Comparison of ENCODE assay signal across 24 mouse cellular contexts in genomic region chr8:74973121-74973869, GRCm38 (mm10). TPM values are rescaled to one million over a fixed set of nuclear protein-coding genes. Genes with fewer than 3 reads are reported as not detected.
DNase-seq lines count a peak whose midpoint lies in the region; ATAC-seq lines count a peak whose summit lies in the region.
"Had no signal": no experiment of that assay in that cellular context is flagged by ENCODE, and none has a peak within 500 bp of the region (broad histone marks: within the 10 kb centered on the region; RNA-seq: fewer than 3 reads in every experiment).

No protein-coding gene starts in this region.

- no peaks in the 10 kb centered on the region for H3K36me3 ChIP-seq in hindbrain, embryonic 11.5 days (ENCODE audit: control insufficient read depth, insufficient read depth, low read length)
- no peaks in the 10 kb centered on the region for H3K36me3 ChIP-seq in hindbrain, embryonic 10.5 days
- no peaks in the 10 kb centered on the region for H3K36me3 ChIP-seq in hindbrain, embryonic 12.5 days
- H3K36me3 ChIP-seq in midbrain, embryonic 13.5 days, result no peaks in the 10 kb centered on the region
- no peaks in the 10 kb centered on the region for H3K36me3 ChIP-seq in neural tube, embryonic 14.5 days (ENCODE audit: control insufficient read depth, insufficient read depth, low read length)
- H3K36me3 ChIP-seq: embryonic facial prominence, embryonic 12.5 days; G1E; limb, embryonic 13.5 days; lung, embryonic 15.5 days; stomach, embryonic 15.5 days had no signal

- no peak for DNase-seq in hindbrain, embryonic 11.5 days (ENCODE audit: low spot score)
- no peak for DNase-seq in hindbrain, embryonic 10.5 days (ENCODE audit: low spot score)
- no peak for DNase-seq in urinary bladder, postnatal 14 days (ENCODE audit: low spot score)
- DNase-seq in adrenal gland, postnatal 14 days, result no peak
- no peak for DNase-seq in cerebellum, postnatal 10 days
- DNase-seq: adrenal gland, postnatal 25 days; cerebellum, adult 2 months; gastrocnemius, postnatal 14 days; heart, adult 2 months; heart, postnatal 36 days; lung, postnatal 4 days; right cerebral cortex, postnatal 25 days; thymus, adult 18-20 months had no signal

- peak; percentile 62 for ATAC-seq in hindbrain, embryonic 11.5 days (ENCODE audit: low FRiP score)
- ATAC-seq in hindbrain, embryonic 12.5 days (ENCODE audit: low FRiP score), result peak; percentile 65
- peak; percentile 60 for ATAC-seq in midbrain, embryonic 13.5 days
- peak; percentile 69 for ATAC-seq in neural tube, embryonic 14.5 days (ENCODE audit: low read depth)
- ATAC-seq: activated CD4-positive, CD25-positive, alpha-beta regulatory T cell, adult 4 months had no signal

- no peaks in the 10 kb centered on the region for H3K9me3 ChIP-seq in hindbrain, embryonic 11.5 days (ENCODE audit: control insufficient read depth, low read length)
- no peaks in the 10 kb centered on the region for H3K9me3 ChIP-seq in hindbrain, embryonic 10.5 days
- no peaks in the 10 kb centered on the region for H3K9me3 ChIP-seq in hindbrain, embryonic 12.5 days (replicated peaks)
- no peaks in the 10 kb centered on the region for H3K9me3 ChIP-seq in midbrain, embryonic 13.5 days
- no peaks in the 10 kb centered on the region for H3K9me3 ChIP-seq in neural tube, embryonic 14.5 days (ENCODE audit: control insufficient read depth, low read length)
- H3K9me3 ChIP-seq: embryonic facial prominence, embryonic 12.5 days; G1E; limb, embryonic 13.5 days; lung, embryonic 15.5 days; stomach, embryonic 15.5 days had no signal

- no peak overlapping the region for H3K4me3 ChIP-seq in hindbrain, embryonic 11.5 days (ENCODE audit: low read depth, low read length)
- H3K4me3 ChIP-seq in hindbrain, embryonic 10.5 days, result no peak overlapping the region
- no peak overlapping the region for H3K4me3 ChIP-seq in hindbrain, embryonic 12.5 days
- H3K4me3 ChIP-seq in midbrain, embryonic 13.5 days (replicated peaks), result no peak overlapping the region
- H3K4me3 ChIP-seq in neural tube, embryonic 14.5 days (ENCODE audit: low read depth, low read length), result no peak overlapping the region
- H3K4me3 ChIP-seq: embryonic facial prominence, embryonic 12.5 days; erythroblast, embryonic 14.5 days; heart, adult 2 months; limb, embryonic 13.5 days; lung, embryonic 15.5 days; stomach, embryonic 15.5 days had no signal

- no peak overlapping the region for H3K9ac ChIP-seq in hindbrain, embryonic 11.5 days (ENCODE audit: low read depth, low read length)
- no peak overlapping the region for H3K9ac ChIP-seq in hindbrain, embryonic 12.5 days
- no peak overlapping the region for H3K9ac ChIP-seq in midbrain, embryonic 13.5 days (replicated peaks)
- no peak overlapping the region for H3K9ac ChIP-seq in neural tube, embryonic 14.5 days (replicated peaks; ENCODE audit: low read depth, low read length)
- H3K9ac ChIP-seq: embryonic facial prominence, embryonic 12.5 days; limb, embryonic 13.5 days; liver, embryonic 14.5 days; lung, embryonic 15.5 days; stomach, embryonic 15.5 days had no signal

- no peak overlapping the region for H3K27ac ChIP-seq in hindbrain, embryonic 11.5 days (ENCODE audit: low read depth, low read length)
- no peak overlapping the region for H3K27ac ChIP-seq in hindbrain, embryonic 10.5 days
- no peak overlapping the region for H3K27ac ChIP-seq in hindbrain, embryonic 12.5 days
- H3K27ac ChIP-seq in midbrain, embryonic 13.5 days, result no peak overlapping the region
- no peak overlapping the region for H3K27ac ChIP-seq in neural tube, embryonic 14.5 days (ENCODE audit: low read depth, low read length)
- H3K27ac ChIP-seq: embryonic facial prominence, embryonic 12.5 days; heart, adult 2 months; limb, embryonic 13.5 days; liver, embryonic 14.5 days; lung, embryonic 15.5 days; stomach, embryonic 15.5 days had no signal

- no peak overlapping the region for H3K4me2 ChIP-seq in hindbrain, embryonic 11.5 days (replicated peaks; ENCODE audit: low read depth, low read length)
- H3K4me2 ChIP-seq in hindbrain, embryonic 12.5 days (replicated peaks), result no peak overlapping the region
- no peak overlapping the region for H3K4me2 ChIP-seq in midbrain, embryonic 13.5 days (replicated peaks)
- no peak overlapping the region for H3K4me2 ChIP-seq in neural tube, embryonic 14.5 days (ENCODE audit: low read depth, low read length)
- H3K4me2 ChIP-seq: embryonic facial prominence, embryonic 12.5 days; limb, embryonic 13.5 days; lung, embryonic 15.5 days; stomach, embryonic 15.5 days had no signal

- H3K4me1 ChIP-seq in hindbrain, embryonic 11.5 days (replicated peaks; ENCODE audit: control insufficient read depth, insufficient read depth, low read length), result no peaks in the 10 kb centered on the region
- H3K4me1 ChIP-seq in hindbrain, embryonic 10.5 days (replicated peaks), result no peaks in the 10 kb centered on the region
- H3K4me1 ChIP-seq in hindbrain, embryonic 12.5 days, result no peaks in the 10 kb centered on the region
- H3K4me1 ChIP-seq in midbrain, embryonic 13.5 days (replicated peaks), result 0 out of 2 replicates have a peak, but pooled peaks cover 3% of the 10 kb centered on the region
- H3K4me1 ChIP-seq in neural tube, embryonic 14.5 days (ENCODE audit: control insufficient read depth, insufficient read depth, low read length), result no peaks in the 10 kb centered on the region
- H3K4me1 ChIP-seq: embryonic facial prominence, embryonic 12.5 days; limb, embryonic 13.5 days; lung, embryonic 15.5 days; stomach, embryonic 15.5 days had no signal

- no peaks in the 10 kb centered on the region for H3K27me3 ChIP-seq in hindbrain, embryonic 11.5 days (ENCODE audit: control insufficient read depth, insufficient read depth, low read length)
- H3K27me3 ChIP-seq in hindbrain, embryonic 10.5 days (ENCODE audit: insufficient read depth, poor library complexity, severe bottlenecking), result no peaks in the 10 kb centered on the region
- no peaks in the 10 kb centered on the region for H3K27me3 ChIP-seq in hindbrain, embryonic 12.5 days
- no peaks in the 10 kb centered on the region for H3K27me3 ChIP-seq in midbrain, embryonic 13.5 days
- H3K27me3 ChIP-seq in neural tube, embryonic 14.5 days (ENCODE audit: control insufficient read depth, insufficient read depth, low read length), result no peaks in the 10 kb centered on the region
- H3K27me3 ChIP-seq: embryonic facial prominence, embryonic 12.5 days; limb, embryonic 13.5 days; lung, embryonic 15.5 days; stomach, embryonic 15.5 days had no signal

- 71% methylated on average over 8 of the region's 8 CpGs for WGBS in hindbrain, embryonic 11.5 days
- 75% methylated on average over 8 of the region's 8 CpGs for WGBS in hindbrain, embryonic 10.5 days
- 68% methylated on average over 8 of the region's 8 CpGs for WGBS in hindbrain, embryonic 12.5 days
- WGBS in midbrain, embryonic 13.5 days, result 59% methylated on average over 8 of the region's 8 CpGs
- WGBS in neural tube, embryonic 14.5 days, result 36% methylated on average over 8 of the region's 8 CpGs

RNA-seq across cellular contexts. Expression of gene Hmgxb4, which starts 19.9 kb away (rescaled TPM):
- 42.7 and 56.1 TPM in 2 replicates for polyA plus RNA-seq in hindbrain, embryonic 11.5 days (2014; fragmentation: Nextera tagmentation; extraction: Ambion mirVana)
- 42.6 and 45.1 TPM in 2 replicates for polyA plus RNA-seq in hindbrain, embryonic 10.5 days (2016; fragmentation: Nextera tagmentation; extraction: Ambion mirVana)
- 38.1 and 41.3 TPM in 2 replicates for polyA plus RNA-seq in hindbrain, embryonic 12.5 days (2016; fragmentation: Nextera tagmentation; extraction: Ambion mirVana)
- 43.0 and 51.0 TPM in 2 replicates for polyA plus RNA-seq in midbrain, embryonic 13.5 days (2015; fragmentation: Nextera tagmentation; extraction: Ambion mirVana)
- 46.3 and 49.2 TPM in 2 replicates for polyA plus RNA-seq in neural tube, embryonic 14.5 days (2014; fragmentation: Nextera tagmentation; extraction: Ambion mirVana)
- 18.3 and 23.2 TPM in 2 replicates for total RNA-seq in adrenal gland, postnatal 14 days (2021)
